Comparison of ENCODE assay signal across 1 mouse cellular context in genomic region chr2:25167919-25168664, GRCm38 (mm10).
TF ChIP-seq lines count a peak whose summit lies in the region.

No protein-coding gene starts in this region.

TF ChIP-seq in CH12.LX, 34 proteins besides CTCF, POLR2A, EP300 and RAD21:
- TF ChIP-seq MYC (IDR thresholded peaks at IDR 0.05; ENCODE audit: low read depth, low read length) (no peak), SMC3 (IDR thresholded peaks at IDR 0.05; ENCODE audit: low read depth, low read length) (no peak), MAX (IDR thresholded peaks at IDR 0.05; ENCODE audit: low read length) (no peak)
